Mouse (Mus musculus): ENCODE results near the gene Ap1ar. TPM values are rescaled to one million over a fixed set of nuclear protein-coding genes. Genes with fewer than 3 reads are reported as not detected.

Ap1ar gene
- polyA plus RNA-seq, 2 experiments, result 12.4 to 15.3 TPM

GRCm38 (mm10) chr3:127850776-127851646 lies 13.7 kb upstream of the Ap1ar start:
- Histone ChIP-seq H3K36me3 (replicated peaks; ENCODE audit: control insufficient read depth, insufficient read depth, low read depth) (no peaks in the 10 kb centered on the region), H3K4me3 (ENCODE audit: insufficient read depth in 1 of 2, low read depth in 2 of 2, low read length in 2 of 2) (no peak overlapping the region), H3K27me3 (ENCODE audit: control insufficient read depth, insufficient read depth, low read length) (no peaks in the 10 kb centered on the region), H3K27ac (peak overlapping the region; percentile 29; the same call in 1 of the 2 replicates), H3K4me2 (ENCODE audit: low read depth) (no peak overlapping the region), H3K9ac (replicated peaks) (0 out of 2 replicates have a peak overlapping the region, but pooled peaks have one; percentile 10), H3K4me1 (replicated peaks; ENCODE audit: control insufficient read depth in 2 of 2, insufficient read depth in 2 of 2, low read length in 1 of 2) (peaks cover 25 to 35% of the 10 kb centered on the region in 2 experiments), H3K9me3 (ENCODE audit: control insufficient read depth, low read length) (no peaks in the 10 kb centered on the region)
- ATAC-seq (ENCODE audit: insufficient read depth), result no peak
- no peak for TF ChIP-seq EP300 (IDR thresholded peaks at IDR 0.05; ENCODE audit: low read depth)
- TF ChIP-seq CTCF (IDR thresholded peaks at IDR 0.05; ENCODE audit: low read depth), result no peak
- WGBS (ENCODE audit: insufficient replicate concordance), result 70% methylated on average over 9 of the region's 9 CpGs
- DNase-seq (ENCODE audit: low read depth in 3 of 3, low spot score in 3 of 3), result no peak

- ATAC-seq (ENCODE audit: insufficient read depth) (peak; percentile 76), DNase-seq (ENCODE audit: low read depth in 3 of 3, low spot score in 3 of 3) (peak in 2 of 3 experiments; percentile 32 to 54)
- H3K9me3 ChIP-seq (ENCODE audit: control insufficient read depth, low read length), result no peaks in the 10 kb centered on the region
- no peak overlapping the region for H3K4me3 ChIP-seq (ENCODE audit: insufficient read depth in 1 of 2, low read depth in 2 of 2, low read length in 2 of 2)
- WGBS (ENCODE audit: insufficient replicate concordance), result 29% methylated on average over 5 of the region's 5 CpGs
- H3K9ac ChIP-seq (replicated peaks), result peak overlapping the region; percentile 14; the same call in 1 of the 2 replicates
- TF ChIP-seq CTCF (IDR thresholded peaks at IDR 0.05; ENCODE audit: low read depth) (peak; percentile 20; the same call in 1 of the 2 replicates), EP300 (IDR thresholded peaks at IDR 0.05; ENCODE audit: low read depth) (peak; percentile 58)
- H3K36me3 ChIP-seq (replicated peaks; ENCODE audit: control insufficient read depth, insufficient read depth, low read depth), result no peaks in the 10 kb centered on the region
- H3K27ac ChIP-seq, result peak overlapping the region; percentile 18; the same call in 1 of the 2 replicates
- H3K4me2 ChIP-seq (ENCODE audit: low read depth), result peak overlapping the region; percentile 33
- H3K4me1 ChIP-seq (replicated peaks; ENCODE audit: control insufficient read depth in 2 of 2, insufficient read depth in 2 of 2, low read length in 1 of 2), result peaks cover 25 to 35% of the 10 kb centered on the region in 2 experiments
- no peaks in the 10 kb centered on the region for H3K27me3 ChIP-seq (ENCODE audit: control insufficient read depth, insufficient read depth, low read length)
Measured at GRCm38 (mm10) chr3:127849922-127850321, 12.6 kb upstream of the Ap1ar start.

- WGBS (ENCODE audit: insufficient replicate concordance), result 43% methylated on average over 11 of the region's 11 CpGs
- Histone ChIP-seq H3K36me3 (replicated peaks; ENCODE audit: control insufficient read depth, insufficient read depth, low read depth) (no peaks in the 10 kb centered on the region), H3K27me3 (ENCODE audit: control insufficient read depth, insufficient read depth, low read length) (no peaks in the 10 kb centered on the region), H3K4me1 (replicated peaks; ENCODE audit: control insufficient read depth in 2 of 2, insufficient read depth in 2 of 2, low read length in 1 of 2) (peaks cover 32 to 39% of the 10 kb centered on the region in 2 experiments), H3K9me3 (ENCODE audit: control insufficient read depth, low read length) (no peaks in the 10 kb centered on the region), H3K9ac (replicated peaks) (no peak overlapping the region), H3K27ac (no peak overlapping the region), H3K4me2 (ENCODE audit: low read depth) (peak overlapping the region; percentile 33; the same call in 1 of the 2 replicates), H3K4me3 (ENCODE audit: insufficient read depth in 1 of 2, low read depth in 2 of 2, low read length in 2 of 2) (no peak overlapping the region)
- ATAC-seq (ENCODE audit: insufficient read depth), result peak; percentile 60
- TF ChIP-seq EP300 (IDR thresholded peaks at IDR 0.05; ENCODE audit: low read depth) (peak; percentile 67; the same call in 1 of the 2 replicates), CTCF (IDR thresholded peaks at IDR 0.05; ENCODE audit: low read depth) (no peak)
- peak in 1 of 3 experiments; percentile 18 for DNase-seq (ENCODE audit: low read depth in 3 of 3, low spot score in 3 of 3)
Measured at GRCm38 (mm10) chr3:127848088-127848808, 10.9 kb upstream of the Ap1ar start.

- Histone ChIP-seq H3K36me3 (replicated peaks; ENCODE audit: control insufficient read depth, insufficient read depth, low read depth) (no peaks in the 10 kb centered on the region), H3K27me3 (ENCODE audit: control insufficient read depth, insufficient read depth, low read length) (no peaks in the 10 kb centered on the region; the same call in 1 of the 2 replicates), H3K4me2 (ENCODE audit: low read depth) (no peak overlapping the region), H3K9ac (replicated peaks) (no peak overlapping the region), H3K27ac (no peak overlapping the region), H3K9me3 (ENCODE audit: control insufficient read depth, low read length) (no peaks in the 10 kb centered on the region), H3K4me1 (replicated peaks; ENCODE audit: control insufficient read depth in 2 of 2, insufficient read depth in 2 of 2, low read length in 1 of 2) (peaks cover 19 to 22% of the 10 kb centered on the region in 2 experiments), H3K4me3 (ENCODE audit: insufficient read depth in 1 of 2, low read depth in 2 of 2, low read length in 2 of 2) (no peak overlapping the region)
- no peak for DNase-seq (ENCODE audit: low read depth in 3 of 3, low spot score in 3 of 3)
- TF ChIP-seq EP300 (IDR thresholded peaks at IDR 0.05; ENCODE audit: low read depth) (no peak), CTCF (IDR thresholded peaks at IDR 0.05; ENCODE audit: low read depth) (no peak)
- WGBS (ENCODE audit: insufficient replicate concordance), result 69% methylated on average over 5 of the region's 5 CpGs
- ATAC-seq (ENCODE audit: insufficient read depth), result no peak
Measured at GRCm38 (mm10) chr3:127843941-127844327, 6.6 kb upstream of the Ap1ar start.

Measured in liver, embryonic 14.5 days (tissue).